Mouse (Mus musculus) CH12.LX (cell line): Measurements from ENCODE around the gene Nfatc2. TPM values are rescaled to one million over a fixed set of nuclear protein-coding genes. Genes with fewer than 3 reads are reported as not detected.

Source experiments
- DNase-seq: peaks from one replicate; pipeline ENCODE4 v3.0.0-alpha.2; 2013; ENCODE audit errors: extremely low read depth
- H3K27ac ChIP-seq: 2 replicates; pipeline ENCODE4 v1.5.1; 2012; ENCODE audit warnings: low read depth, mild to moderate bottlenecking, control low read depth, moderate library complexity; ENCODE audit not compliant: insufficient read depth
- H3K27me3 ChIP-seq: replicated peaks from 2 replicates; pipeline ENCODE3; 2012; ENCODE audit warnings: inconsistent platforms
- H3K36me3 ChIP-seq, 2 experiments: replicated peaks in 1 of 2; 2 replicates each; pipeline versions ENCODE3 to v1.6.1; 2012; ENCODE audit warnings: inconsistent platforms in 1 of 2, low read length in 1 of 2, mild to moderate bottlenecking in 1 of 2, mixed read lengths in 1 of 2, moderate library complexity in 1 of 2; ENCODE audit not compliant: control insufficient read depth in 1 of 2, insufficient read depth in 1 of 2
- H3K4me1 ChIP-seq, 2 experiments: 2 replicates each; pipeline ENCODE4 v1.6.1; 2012; ENCODE audit warnings: inconsistent platforms in 1 of 2, moderate library complexity in 1 of 2; ENCODE audit not compliant: insufficient read depth in 2 of 2, control insufficient read depth in 1 of 2
- H3K4me2 ChIP-seq: 2 replicates; pipeline ENCODE4 v1.6.1; 2012; ENCODE audit warnings: low read depth, mild to moderate bottlenecking, control low read depth; ENCODE audit not compliant: poor library complexity, insufficient read depth, severe bottlenecking
- H3K4me3 ChIP-seq, 3 experiments: fragments of 150-350 bp in 1 of 3; sonication (generic) in 1 of 3; replicated peaks in 1 of 3; 2 replicates each; pipeline versions ENCODE3 to v1.5.1; 2011 to 2012; ENCODE audit warnings: low read depth in 2 of 3, low read length in 2 of 3, mild to moderate bottlenecking in 2 of 3, moderate library complexity in 2 of 3, control low read depth in 1 of 3, improper control_type of control experiment in 1 of 3, inconsistent platforms in 1 of 3, mixed read lengths in 1 of 3; ENCODE audit not compliant: poor library complexity in 1 of 3
- H3K79me2 ChIP-seq: replicated peaks from 2 replicates; pipeline ENCODE4 v1.6.1; 2012; ENCODE audit warnings: mild to moderate bottlenecking, moderate library complexity; ENCODE audit not compliant: control insufficient read depth, poor library complexity, insufficient read depth, severe bottlenecking; ENCODE audit errors: extremely low read depth
- H3K9ac ChIP-seq: 2 replicates; pipeline ENCODE4 v1.6.1; 2012; ENCODE audit warnings: low read depth, mild to moderate bottlenecking, control low read depth, moderate library complexity; ENCODE audit not compliant: insufficient read depth
- H3K9me3 ChIP-seq: replicated peaks from 2 replicates; pipeline ENCODE3; 2012; ENCODE audit warnings: low read length, inconsistent platforms, mixed read lengths
- CHD2 ChIP-seq: IDR thresholded peaks from 2 replicates; pipeline ENCODE4 v1.6.1; 2011; ENCODE audit warnings: low read length, improper control_type of control experiment
- E2F4 ChIP-seq: IDR thresholded peaks from 2 replicates; pipeline ENCODE4 v1.6.1; 2011; ENCODE audit warnings: low read depth, low read length, improper control_type of control experiment; ENCODE audit not compliant: insufficient replicate concordance
- GABPA ChIP-seq: IDR thresholded peaks from 2 replicates; pipeline ENCODE4 v1.6.1; 2012; ENCODE audit warnings: low read depth, low read length, improper control_type of control experiment, inconsistent platforms; ENCODE audit not compliant: insufficient replicate concordance
- HCFC1 ChIP-seq: IDR thresholded peaks from 2 replicates; pipeline ENCODE4 v1.6.1; 2012; ENCODE audit warnings: low read depth, mild to moderate bottlenecking, inconsistent platforms, low read length, improper control_type of control experiment
- JUND ChIP-seq: conservative IDR thresholded peaks from 2 replicates; pipeline ENCODE4 v1.6.1; 2011; ENCODE audit warnings: low read depth, low read length, improper control_type of control experiment
- KAT2A ChIP-seq: IDR thresholded peaks from 2 replicates; pipeline ENCODE4 v1.6.1; 2012; ENCODE audit warnings: low read length, improper control_type of control experiment, inconsistent platforms; ENCODE audit not compliant: insufficient replicate concordance
- MAZ ChIP-seq: IDR thresholded peaks from 2 replicates; pipeline ENCODE4 v1.6.1; 2012; ENCODE audit warnings: low read depth, mild to moderate bottlenecking, inconsistent platforms, low read length, improper control_type of control experiment, moderate library complexity
- NELFE ChIP-seq: IDR thresholded peaks from 2 replicates; pipeline ENCODE4 v1.6.1; 2011; ENCODE audit warnings: low read depth, low read length, improper control_type of control experiment
- NRF1 ChIP-seq: IDR thresholded peaks from 2 replicates; pipeline ENCODE4 v1.6.1; 2014; ENCODE audit warnings: low read depth, mild to moderate bottlenecking, inconsistent platforms, low read length, improper control_type of control experiment, moderate library complexity
- SMC3 ChIP-seq: IDR thresholded peaks from 2 replicates; pipeline ENCODE4 v1.6.1; 2011; ENCODE audit warnings: low read depth, low read length, improper control_type of control experiment
- TCF12 ChIP-seq: IDR thresholded peaks from 2 replicates; pipeline ENCODE4 v1.6.1; 2014; ENCODE audit warnings: low read depth, mild to moderate bottlenecking, inconsistent platforms, low read length, improper control_type of control experiment
- ZC3H11A ChIP-seq: IDR thresholded peaks from 2 replicates; pipeline ENCODE4 v1.6.1; 2012; ENCODE audit warnings: low read depth, mild to moderate bottlenecking, inconsistent platforms, low read length, improper control_type of control experiment
- ZKSCAN1 ChIP-seq: IDR thresholded peaks from 2 replicates; pipeline ENCODE4 v1.6.1; 2012; ENCODE audit warnings: low read depth, inconsistent platforms, low read length, improper control_type of control experiment, borderline replicate concordance
- dilution Hi-C: fragments of 300-500 bp; cut with MboI; formaldehyde crosslinking; loops from 2 replicates; pipeline ENCODE4 v1.14.3; 2020; ENCODE audit warnings: low sequenced_read_pairs; ENCODE audit not compliant: extremely low pct_unique_long_range_greater_than_20kb, extremely low pct_ligation_motif_present
- in situ Hi-C: fragments of 300-500 bp; cut with MboI; formaldehyde crosslinking; loops from 3 replicates; pipeline ENCODE4 v1.14.3; 2019; ENCODE audit warnings: low sequenced_read_pairs, low pct_ligation_motif_present, low pct_unique_long_range_greater_than_20kb, mixed read lengths
- polyA plus RNA-seq: library from polyadenylated mRNA; unstranded; fragments of >175 nt; gene quantifications from 2 replicates; pipeline ENCODE4 v1.2.1, GENCODE M21; 2012; ENCODE audit warnings: low read depth; ENCODE audit not compliant: insufficient read length
- total RNA-seq, 2 experiments: library from RNA; depleted of rRNA; stranded (reverse); fragments of 300-350 nt in 1 of 2; fragments of >200 nt in 1 of 2; gene quantifications; 2 replicates each; pipeline ENCODE4 v1.2.3; 2012 to 2014

Nfatc2 gene
- total RNA-seq (2012; rRNA removed) (2.9 and 3.6 TPM in 2 replicates), total RNA-seq (2014; rRNA removed) (1.3 and 1.8 TPM in 2 replicates), polyA plus RNA-seq (3.2 and 4.8 TPM in 2 replicates)

GRCm38 (mm10) chr2:168601491-168602386 is at the start of gene Nfatc2:
Gene Nfatc2, minus strand, starts transcription at chr2:168601657.
- Histone ChIP-seq H3K4me2 (no peak within 1 kb of the TSS), H3K9me3 (no peaks in the 10 kb centered on the region), H3K4me3 (no peak within 1 kb of the TSS), H3K27me3 (no peaks in the 10 kb centered on the region), H3K9ac (no peak within 1 kb of the TSS), H3K27ac (no peak within 1 kb of the TSS), H3K36me3 (no peaks in the 10 kb centered on the region), H3K79me2 (no peaks in the 10 kb centered on the region), H3K4me1 (peaks cover 2 to 26% of the 10 kb centered on the region in 2 experiments; a peak in 2 of 4 replicates)
- DNase-seq, result no peak
- dilution Hi-C loops (no loop called here), in situ Hi-C loops (no loop called here)
- TF ChIP-seq ZC3H11A, result no peak

- TF ChIP-seq MAZ, result no peak
- TF ChIP-seq JUND, result no peak
- TF ChIP-seq TCF12, result no peak
- TF ChIP-seq CHD2, result no peak
- no peak for TF ChIP-seq NELFE
- TF ChIP-seq GABPA, result no peak
- TF ChIP-seq NRF1, result no peak
- TF ChIP-seq SMC3, result no peak
- TF ChIP-seq E2F4, result no peak
- TF ChIP-seq ZKSCAN1, result no peak
- no peak for TF ChIP-seq HCFC1
- no peak for TF ChIP-seq KAT2A
- in situ Hi-C loops (no loop called here), dilution Hi-C loops (no loop called here)
- Histone ChIP-seq H3K4me2 (no peak overlapping the region), H3K27ac (no peak overlapping the region), H3K4me1 (no peaks in the 10 kb centered on the region), H3K79me2 (no peaks in the 10 kb centered on the region), H3K27me3 (peaks cover 12% of the 10 kb centered on the region), H3K36me3 (peaks cover 0 to 72% of the 10 kb centered on the region in 2 experiments), H3K9ac (no peak overlapping the region), H3K9me3 (no peaks in the 10 kb centered on the region), H3K4me3 (no peak overlapping the region)
- no peak for DNase-seq
These were observed 46.7 kb upstream of the Nfatc2 start for GRCm38 (mm10) chr2:168648171-168648570.
